Mouse (Mus musculus) T-helper 17 cell (primary cell): Measurements from ENCODE around the gene Mms19.

Source experiments
- in situ Hi-C, 2 experiments: fragments of 300-600 bp; cut with MboI, MseI; formaldehyde crosslinking; loops; 1 replicate in 1 of 2; 2 replicates in 1 of 2; pipeline ENCODE4 v1.15.1; 2025; ENCODE audit warnings: high pct_unique_total_duplicates in 2 of 2

Mms19 gene

DNA sequence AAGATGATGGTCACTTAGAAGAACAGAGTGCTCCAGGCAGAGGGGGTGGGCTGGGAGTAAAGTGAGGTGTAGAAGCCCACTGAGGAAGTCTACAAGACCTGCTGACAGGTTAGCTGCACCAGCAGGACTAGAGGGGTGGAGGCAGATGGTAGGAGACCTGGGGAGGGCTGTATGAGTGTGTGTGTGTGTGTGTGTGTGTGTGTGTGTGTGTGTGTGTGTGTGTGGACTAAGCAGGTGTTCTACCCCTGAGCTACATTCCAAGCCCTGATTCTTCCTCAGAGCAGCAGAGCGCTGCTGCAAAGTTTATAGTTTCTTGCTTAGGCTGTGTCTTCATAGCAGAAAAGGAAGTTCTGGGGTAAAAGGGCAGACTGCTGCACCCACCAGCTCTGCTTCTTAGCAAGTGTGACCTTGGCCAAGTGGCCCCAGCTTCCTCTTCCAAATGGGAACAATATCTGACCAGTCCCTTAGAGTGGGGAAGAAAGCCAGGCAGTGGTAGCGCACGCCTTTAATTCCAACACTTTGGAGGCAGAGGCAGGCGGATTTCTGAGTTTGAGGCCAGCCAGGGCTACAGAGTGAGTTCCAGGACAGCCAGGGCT, 18.8 kb upstream of the Mms19 start:
- in situ Hi-C loops, result no loop called here

DNA sequence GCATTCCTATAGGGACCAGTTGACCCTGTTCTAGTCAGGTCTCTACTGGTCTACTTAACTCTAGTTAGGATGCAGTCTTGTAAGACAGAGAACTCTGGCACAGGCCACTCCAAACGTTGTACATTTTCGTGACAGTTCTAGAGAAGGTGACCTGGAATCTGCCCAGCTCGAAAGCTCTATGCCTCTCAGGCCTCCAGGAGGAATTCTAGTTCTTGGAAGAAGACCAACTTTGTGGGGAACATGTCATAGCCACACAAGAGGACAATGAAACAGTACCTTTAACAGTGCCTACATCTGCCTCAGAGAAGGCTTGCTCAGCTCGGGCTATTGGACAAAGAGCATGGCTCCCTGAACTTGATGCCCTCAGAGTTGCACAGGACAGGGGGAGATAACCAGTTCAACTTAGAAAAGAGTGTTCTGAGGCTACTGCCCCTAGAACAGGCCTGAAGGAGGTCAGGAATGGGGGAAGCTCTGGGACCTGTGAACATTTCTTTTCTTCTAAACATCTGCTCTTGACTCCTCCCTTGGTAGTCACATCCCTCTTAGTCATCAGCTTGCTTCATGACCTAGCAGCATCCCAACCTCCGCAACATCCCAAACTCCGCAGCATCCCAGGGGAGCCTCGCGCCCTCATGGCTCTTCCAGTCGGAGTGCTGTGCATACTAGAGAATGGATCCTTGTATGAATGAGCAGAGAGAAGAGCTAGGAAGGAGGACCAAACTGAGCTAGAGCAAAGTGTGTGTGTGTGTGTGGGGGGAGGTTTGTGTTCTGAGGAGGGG, 18.0 kb upstream of the Mms19 start:
- in situ Hi-C loops, result no loop called here

DNA sequence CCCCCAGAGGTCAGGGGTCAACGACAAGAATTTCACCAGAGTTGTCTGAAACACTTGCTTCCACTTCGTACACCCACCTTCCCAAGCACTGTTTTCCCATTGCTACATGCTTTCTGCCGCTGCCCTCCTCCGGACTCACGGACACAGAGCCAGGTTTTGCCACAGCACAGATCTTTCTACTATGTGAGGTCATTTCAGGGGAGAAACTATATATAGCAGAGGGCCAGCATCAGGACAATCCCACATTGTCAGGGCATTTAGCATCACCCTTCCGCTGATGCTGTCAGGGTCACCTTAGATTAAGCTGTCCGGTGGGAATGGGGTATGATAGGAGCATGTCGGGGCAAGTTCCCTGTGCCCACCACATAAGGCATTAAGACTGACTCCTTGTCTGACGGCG, 16.1 kb upstream of the Mms19 start:
- in situ Hi-C loops, result no loop called here

DNA sequence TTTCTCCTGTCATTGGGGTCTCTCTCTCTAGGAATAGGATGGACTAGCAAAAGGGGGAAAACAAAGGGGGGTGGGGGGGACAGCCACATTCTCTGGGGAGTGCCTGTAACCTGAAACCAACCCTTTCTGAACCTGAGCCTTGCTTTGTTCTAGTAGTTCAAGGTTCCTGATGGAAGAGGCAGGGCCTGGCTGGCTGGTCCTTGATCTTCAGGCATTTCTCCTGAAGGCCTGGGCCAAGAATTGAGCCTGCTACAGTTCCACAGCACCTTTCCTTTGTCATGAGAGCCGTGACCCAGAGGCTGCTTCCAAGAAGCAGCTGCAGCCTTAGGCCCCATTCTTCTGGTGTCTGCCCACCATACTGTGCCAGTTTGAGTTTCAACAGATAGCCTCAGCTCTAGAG, 14.5 kb upstream of the Mms19 start:
- in situ Hi-C loops, result no loop called here

DNA sequence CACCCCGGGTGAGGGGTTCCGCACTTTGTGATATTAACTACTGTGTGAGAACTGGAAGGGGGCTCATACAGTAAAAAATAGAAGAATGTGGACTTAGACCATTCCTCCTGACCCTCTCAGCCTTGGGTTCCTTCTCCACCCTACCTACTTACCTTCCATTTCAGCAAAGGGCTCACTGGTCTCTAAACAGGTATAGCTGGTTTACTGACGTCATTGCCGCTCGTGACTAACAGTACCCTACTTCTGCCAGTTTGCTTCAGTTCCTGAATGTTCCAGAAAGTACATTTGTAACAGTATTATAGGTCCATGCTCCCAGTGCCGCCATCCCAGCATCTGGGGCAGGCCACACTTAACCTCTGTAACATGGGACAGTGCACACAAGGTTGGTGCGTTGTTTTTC, 13.1 kb upstream of the Mms19 start:
- in situ Hi-C loops, result no loop called here

DNA sequence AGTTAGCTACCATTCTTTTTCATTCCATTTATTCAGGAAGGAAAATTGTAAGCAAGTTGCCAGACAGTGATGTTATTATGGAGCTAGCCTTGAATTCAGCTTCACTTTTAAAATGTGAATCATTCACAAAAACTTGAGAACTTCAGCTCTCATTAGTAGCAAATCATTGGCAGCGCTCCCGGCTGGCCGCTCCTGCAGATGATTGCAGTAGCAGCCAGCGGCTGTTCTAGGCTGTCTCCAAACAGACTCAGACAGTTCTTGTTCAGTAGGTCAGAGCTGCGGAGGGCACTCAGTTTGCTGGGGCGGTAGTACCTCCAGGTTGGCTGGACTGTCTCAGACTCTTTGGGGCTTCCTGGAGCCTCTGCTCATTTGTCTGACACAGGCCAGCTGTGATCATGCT, 12.5 kb upstream of the Mms19 start:
- in situ Hi-C loops, result no loop called here

DNA sequence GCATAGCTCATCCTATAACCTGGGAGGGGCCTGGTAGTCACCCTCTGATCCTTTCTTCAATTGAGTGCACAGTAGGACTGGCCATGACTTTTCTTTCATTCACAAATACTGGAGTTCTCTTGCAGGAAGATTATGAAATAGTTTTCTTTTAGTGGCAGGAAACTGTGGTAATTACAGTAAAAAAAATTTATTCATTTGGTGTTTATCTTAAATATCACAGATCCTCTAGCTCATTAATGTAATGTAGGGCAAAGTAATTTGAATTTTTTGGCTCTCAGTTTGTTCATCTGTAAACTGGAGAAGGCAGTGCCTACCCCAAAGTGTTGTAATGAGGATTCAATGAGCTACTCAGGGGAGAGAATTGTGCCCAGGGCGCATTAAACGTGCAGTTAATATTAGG, 12.0 kb upstream of the Mms19 start:
- in situ Hi-C loops, result no loop called here

DNA sequence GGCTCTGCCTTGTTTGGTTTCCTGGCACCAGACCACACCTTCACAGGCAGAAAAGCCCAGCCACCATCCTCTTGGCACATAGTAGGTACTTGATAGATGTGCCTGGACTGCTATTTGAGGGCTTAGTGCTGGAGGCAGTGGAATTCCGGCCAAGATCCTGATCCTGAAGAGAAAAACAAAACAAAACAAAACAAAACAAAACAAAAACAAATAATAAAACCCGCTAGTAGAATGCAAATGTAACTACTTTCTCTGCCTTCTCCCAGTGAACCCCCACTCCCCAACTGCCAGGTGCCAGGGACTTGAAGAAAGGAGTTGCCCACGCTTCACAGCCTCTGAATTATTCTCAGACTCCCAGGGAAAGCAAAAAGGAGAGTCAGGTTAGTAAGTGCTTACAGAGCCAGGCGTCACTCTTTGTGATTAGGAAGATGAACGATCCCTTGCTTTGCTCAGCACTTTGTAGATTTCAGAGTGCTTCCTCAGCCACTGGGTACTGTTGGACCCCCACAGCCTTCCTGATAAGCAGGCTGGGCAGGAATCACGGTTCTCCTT, 11.0 kb upstream of the Mms19 start:
- in situ Hi-C loops, result no loop called here

DNA sequence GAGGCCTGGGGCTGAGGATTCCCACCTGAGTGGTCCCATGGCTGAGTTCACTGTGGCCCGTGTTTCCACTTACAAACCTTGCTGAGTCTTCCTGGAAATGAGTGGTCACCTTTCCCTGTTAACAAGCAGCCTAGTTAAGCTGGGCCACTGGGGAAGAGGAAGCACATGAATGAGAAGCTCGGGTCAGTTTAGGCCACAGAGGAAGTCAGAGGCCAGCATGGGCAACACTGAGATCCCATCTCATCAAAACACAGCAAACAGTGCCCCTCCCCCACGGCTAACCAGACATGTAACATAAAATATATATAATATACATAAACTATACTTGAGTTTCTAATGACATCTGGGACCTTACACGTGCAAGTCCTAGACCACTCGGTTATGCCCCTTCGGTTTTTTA, 8.9 kb upstream of the Mms19 start:
- in situ Hi-C loops, result loop anchor here (5.0 to 10.0 kb wide), 2 partner anchors 37 to 575 kb away; no protein-coding TSS in a partner anchor

DNA sequence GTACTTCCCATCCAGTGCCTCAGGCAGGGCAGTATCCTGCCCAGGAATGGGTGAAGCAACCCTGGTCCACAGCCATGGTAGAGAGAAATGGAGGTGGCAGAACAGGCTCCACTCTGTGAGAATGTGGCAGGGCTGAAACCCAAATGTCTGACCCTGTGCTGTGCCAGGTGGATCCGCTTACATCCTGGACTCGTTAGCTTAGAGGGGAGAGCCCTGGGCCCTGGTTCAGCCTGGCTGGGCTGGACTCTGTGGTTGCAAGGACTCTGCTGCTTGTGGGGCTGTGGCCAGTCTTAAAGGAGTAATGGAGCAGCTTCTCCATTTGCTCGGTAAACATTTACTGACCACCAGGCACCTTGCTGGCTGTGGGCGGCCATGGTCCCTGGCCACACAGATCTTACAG, 6.2 kb upstream of the Mms19 start:
- in situ Hi-C loops, result loop anchor here (5.0 to 10.0 kb wide), 2 partner anchors 40 to 578 kb away; no protein-coding TSS in a partner anchor

DNA sequence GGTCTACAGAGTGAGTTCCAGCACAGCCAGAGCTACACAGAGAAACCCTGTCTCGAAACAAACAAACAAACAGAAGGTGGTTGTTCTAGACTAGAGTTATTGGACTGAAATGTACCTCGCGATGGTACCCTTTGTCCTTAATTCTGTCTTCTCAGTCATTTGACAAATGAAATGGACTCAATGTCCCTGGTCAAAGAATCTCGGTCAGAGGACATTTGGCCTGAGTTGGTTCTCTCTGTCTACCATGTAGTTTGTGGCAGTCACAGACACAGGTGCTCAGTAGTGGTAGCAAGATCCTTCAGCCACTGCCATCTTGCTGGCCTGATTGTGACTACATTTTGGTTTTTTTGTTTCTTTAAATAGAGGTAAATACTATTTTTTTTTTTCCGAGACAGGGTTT, 5.0 kb upstream of the Mms19 start:
- in situ Hi-C loops, result loop anchor here (5.0 to 10.0 kb wide), 2 partner anchors 41 to 579 kb away; no protein-coding TSS in a partner anchor

DNA sequence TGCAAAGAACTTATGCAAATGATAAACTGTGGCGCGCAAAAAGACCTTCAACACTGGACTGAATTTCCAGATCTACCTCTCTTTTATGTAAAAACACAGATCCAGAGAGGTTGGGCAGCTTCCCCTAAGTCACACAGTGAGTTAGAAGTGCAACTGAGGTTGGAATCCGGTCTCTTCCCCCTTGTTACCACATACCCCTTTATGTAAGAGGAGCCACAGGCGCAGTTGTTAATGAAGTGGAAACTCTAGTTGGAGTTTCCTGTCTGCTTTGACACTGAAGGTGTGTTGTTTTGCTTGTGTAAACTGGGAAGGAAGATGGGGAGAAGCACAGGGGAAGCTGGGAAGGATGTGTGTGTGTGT, 1.8 kb upstream of the Mms19 start:
- in situ Hi-C loops, result loop anchor here in 1 of 2 experiments (5.0 to 10.0 kb wide), 2 partner anchors 35 to 582 kb away; no protein-coding TSS in a partner anchor

DNA sequence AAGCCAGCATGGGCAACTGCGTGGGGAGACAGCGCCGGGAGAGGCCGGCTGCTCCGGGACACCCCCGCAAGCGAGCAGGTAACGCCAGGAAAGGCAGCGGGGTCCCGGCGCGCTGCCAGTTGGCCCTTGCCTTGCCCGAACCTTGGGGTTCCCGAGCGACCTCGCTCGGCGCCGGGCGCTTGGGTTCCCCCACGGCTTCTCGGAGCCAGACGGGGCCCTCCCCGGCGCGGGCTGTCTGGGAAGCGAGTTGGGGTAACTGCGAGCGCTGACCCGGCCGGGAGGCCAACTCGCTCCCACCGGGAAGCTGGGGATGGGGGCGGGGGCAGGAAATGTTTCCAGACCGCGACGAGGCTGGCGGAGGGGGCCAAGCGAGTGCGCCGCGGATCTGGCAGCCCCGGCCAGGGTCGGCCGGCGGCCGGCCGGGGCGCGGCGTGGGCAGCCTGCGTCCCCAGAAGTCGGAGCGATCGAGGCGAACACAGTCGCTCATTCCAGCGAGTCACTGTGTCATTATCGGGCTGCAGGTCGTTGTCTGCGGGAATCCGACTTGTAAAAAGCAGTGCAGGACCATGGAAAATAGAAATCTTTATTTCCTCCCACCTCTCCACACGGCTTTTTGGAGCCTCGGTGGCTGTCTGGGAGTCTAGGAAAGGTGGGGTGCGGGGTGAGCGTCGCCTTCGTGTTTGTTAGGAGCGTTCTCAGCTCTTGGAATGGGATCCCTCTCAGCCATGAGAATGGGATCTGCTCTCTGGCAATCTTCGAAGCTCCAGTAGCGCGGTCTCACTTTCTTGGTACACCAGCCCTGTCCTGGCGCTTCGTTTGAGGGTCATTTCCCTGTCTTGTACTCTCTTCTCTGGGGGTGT, 1.2 kb upstream of the Mms19 start:
- in situ Hi-C loops, result loop anchor here in 1 of 2 experiments (5.0 to 10.0 kb wide), 2 partner anchors 35 to 583 kb away; no protein-coding TSS in a partner anchor

DNA sequence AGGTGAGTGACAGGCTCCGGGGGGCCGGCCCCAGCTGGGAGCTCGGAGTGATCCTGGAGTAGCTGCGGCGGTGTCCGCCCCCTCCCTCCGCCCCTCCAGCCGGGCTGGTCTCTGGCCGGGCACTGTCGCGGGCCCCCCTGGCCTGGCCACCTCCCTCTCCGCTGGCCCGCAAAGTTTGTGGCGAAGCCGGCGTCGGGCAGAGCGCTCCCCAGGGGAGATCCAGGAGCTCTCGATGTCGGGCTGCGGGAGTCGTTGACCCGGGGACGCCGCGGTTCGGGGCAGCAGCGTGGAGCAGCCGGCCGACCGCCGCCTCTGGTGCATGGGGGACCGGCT, 604 bp upstream of the Mms19 start, which contains the start of gene Ubtd1:
Ubtd1 (plus strand) TSS at position 169 of the 333 bp plus-strand sequence.
- in situ Hi-C loops, result loop anchor here in 1 of 2 experiments (5.0 to 10.0 kb wide), 2 partner anchors 36 to 583 kb away; no protein-coding TSS in a partner anchor

DNA sequence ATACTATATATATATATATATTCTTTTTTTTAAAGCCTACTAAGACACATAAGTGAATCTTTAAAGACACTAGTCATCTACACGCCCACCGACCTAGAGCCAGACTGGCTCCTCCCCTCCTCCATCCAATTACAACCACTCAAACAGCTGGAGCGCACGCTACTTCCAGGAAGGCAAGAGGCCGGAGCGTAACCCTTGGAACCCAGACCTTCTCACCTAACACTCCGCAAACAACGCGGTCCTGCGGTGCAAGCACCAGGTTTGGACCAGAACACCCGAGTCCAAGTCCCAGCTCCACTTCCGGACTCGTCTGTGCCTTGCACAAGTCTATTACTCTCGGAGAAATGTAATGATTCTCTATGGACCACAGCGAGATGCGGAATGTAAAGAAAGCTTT, 537 bp downstream of the Mms19 start:
- in situ Hi-C loops, result loop anchor here in 1 of 2 experiments (5.0 to 10.0 kb wide), 2 partner anchors 37 to 584 kb away; no protein-coding TSS in a partner anchor

DNA sequence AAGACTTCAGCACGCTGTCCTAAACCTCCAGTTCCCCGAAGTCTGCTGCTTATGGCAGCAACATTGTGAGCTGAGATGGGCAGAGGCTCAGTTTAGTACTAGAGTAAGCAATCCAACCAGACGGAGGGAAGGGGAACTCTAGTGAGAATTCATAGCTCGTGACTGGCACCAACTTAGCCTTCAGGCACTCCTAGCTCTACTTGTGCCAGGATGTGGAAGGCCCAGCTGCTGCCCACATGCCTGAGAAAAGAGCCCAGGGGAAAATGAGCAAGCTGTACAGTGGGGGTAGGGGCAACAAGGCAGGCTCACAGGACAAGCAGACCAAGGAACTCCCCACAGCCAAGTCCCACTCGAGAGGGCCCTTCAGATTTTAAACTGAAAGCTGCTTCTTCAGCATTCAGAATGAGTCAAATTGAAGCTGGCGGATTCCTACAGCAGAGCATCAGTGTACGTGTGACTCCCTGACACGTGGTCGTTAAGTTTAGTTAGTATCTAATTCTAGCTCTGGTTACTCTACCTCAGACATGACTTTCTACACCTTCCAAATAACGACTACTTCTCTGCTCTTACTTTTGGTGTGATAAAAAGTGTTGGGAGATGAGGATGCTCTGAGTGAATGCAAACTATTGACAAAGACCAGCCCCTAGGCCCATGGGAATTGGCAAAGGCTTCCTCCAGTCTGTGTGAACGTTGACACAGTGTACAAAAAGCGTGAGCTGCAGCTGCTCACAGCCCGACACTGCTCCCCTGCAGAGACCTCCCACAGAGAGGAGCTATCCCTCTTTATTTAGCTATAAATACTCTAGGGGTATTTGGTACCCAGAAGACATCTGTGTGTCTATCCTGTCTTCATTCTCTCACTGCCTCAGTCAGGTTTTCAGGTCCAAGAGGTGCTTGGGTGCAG, 6.8 kb downstream of the Mms19 start:
- in situ Hi-C loops, result no loop called here

DNA sequence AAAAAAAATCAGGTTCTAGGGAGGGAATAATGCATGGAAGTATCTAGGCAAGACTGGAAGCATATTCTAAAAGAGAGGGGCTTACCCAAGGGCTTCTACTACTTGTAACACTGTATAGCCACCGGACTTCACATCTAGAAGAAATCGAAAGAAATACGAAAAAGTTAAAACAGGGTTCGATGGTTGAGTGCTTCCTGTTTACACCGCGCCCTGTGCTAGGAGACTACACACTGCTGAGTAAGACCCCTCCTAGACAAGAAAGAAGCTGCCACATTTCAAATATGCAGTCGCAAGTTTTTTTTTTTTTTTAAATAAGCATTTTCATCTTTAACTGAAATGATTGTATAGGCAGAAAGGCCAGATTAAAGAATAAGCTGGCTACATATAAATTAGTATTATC, 11.3 kb downstream of the Mms19 start:
- in situ Hi-C loops, result no loop called here

DNA sequence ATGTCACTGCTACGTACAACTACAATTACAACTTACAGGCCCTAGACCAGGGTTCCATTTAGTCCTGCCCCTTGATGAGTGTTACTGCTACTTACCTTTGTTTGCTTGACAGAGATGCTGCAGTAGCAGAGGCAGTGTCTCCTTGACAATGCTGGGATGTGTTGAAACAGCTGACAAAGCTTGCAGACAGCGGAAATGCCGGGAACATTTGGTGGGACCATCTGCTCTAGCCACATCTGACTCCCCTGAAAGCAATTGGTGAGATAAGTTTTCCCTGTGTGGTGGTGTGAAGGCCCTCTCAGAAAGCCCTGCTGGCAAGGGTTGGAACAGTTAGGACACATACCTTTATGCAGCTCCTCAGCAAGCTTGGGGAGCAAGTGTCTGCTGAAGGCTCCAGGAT, 27.4 kb downstream of the Mms19 start:
- in situ Hi-C loops, result loop anchor here (5.0 to 10.0 kb wide), 2 partner anchors 79 to 1941 kb away; no protein-coding TSS in a partner anchor

DNA sequence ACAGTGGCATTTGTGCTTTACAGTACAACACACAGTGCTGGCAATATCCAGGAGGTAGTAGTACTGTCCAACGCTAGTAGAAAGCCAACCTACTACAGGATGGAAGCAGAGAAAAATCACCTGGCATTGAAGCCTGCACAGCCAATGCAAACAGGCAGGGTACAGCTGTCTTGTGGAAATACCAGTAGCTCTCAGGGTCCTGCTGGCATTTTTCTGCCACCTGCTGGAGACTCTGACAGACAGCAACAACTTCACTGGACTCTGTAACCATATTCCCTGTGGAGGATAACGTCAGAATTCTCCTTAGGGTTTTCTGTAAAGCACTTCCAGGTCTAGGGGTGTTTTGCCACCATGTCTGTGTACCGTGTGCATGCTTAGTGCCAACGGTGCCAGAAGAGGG, 28.7 kb downstream of the Mms19 start:
- in situ Hi-C loops, result loop anchor here (5.0 to 10.0 kb wide), 2 partner anchors 80 to 1943 kb away; no protein-coding TSS in a partner anchor

DNA sequence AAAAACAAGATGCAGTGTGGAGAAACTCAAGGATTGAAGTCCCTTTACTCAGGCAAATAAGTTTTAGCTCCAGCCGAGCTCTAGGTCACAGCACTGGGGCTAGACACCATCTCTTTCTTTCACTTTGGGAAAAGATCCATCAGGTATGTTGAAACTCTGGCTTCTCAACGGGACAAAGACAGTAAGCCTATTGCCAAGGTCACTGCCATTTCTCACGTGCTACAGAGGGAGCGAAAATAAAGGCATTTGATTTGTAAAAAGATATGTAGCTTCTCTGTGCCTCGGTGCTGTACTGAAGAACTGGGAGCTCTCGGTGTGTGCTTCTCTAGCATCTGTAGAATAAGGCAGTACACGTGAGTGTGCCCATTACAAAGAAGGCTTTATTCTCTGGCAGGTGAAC, 37.1 kb downstream of the Mms19 start:
- in situ Hi-C loops, result loop anchor here in 1 of 2 experiments (25.0 kb wide), 1 partner anchor 1743 kb away; the partner anchor contains the start of gene Entpd7
